Mouse (Mus musculus): ENCODE measurements at regions not wholly inside any gene's neighbourhood (a gene's known extent, or its start where the extent isn't known, plus 50 kb on each side); places are given as distances from the start of the nearest gene placed in this dataset.

DNA sequence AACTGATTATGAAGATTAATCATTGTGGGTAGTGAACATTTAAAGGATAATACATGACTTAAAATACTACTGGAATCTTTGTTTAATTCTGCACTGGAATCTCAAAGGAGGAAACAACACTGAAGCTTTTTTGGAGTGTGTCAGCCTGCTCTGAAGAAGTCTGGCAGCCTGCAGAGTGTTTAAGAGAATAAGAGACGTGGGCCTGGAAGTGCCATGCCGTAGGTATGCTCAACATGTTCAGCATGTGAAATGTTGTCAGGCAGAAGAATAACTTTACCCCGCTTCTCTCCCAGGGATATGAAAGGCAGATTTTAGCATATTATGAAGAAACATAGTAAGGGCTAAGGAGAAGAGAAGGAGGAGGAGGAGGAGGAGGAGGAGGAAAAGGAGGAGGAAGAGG is 189.6 kb upstream of the Nrp1 start:
- Histone ChIP-seq H3K4me2 (no peak overlapping the region), H3K9ac (no peak overlapping the region), H3K27ac (replicated peaks) (no peak overlapping the region), H3K27me3 (no peaks in the 10 kb centered on the region), H3K4me1 (replicated peaks) (no peaks in the 10 kb centered on the region), H3K9me3 (replicated peaks) (no peaks in the 10 kb centered on the region), H3K4me3 (replicated peaks) (no peak overlapping the region), H3K36me3 (replicated peaks) (no peaks in the 10 kb centered on the region)
- WGBS (ENCODE audit: insufficient replicate concordance): 62% methylated on average over 3 of the region's 3 CpGs
- no peak for ATAC-seq (ENCODE audit: insufficient read depth)

DNA sequence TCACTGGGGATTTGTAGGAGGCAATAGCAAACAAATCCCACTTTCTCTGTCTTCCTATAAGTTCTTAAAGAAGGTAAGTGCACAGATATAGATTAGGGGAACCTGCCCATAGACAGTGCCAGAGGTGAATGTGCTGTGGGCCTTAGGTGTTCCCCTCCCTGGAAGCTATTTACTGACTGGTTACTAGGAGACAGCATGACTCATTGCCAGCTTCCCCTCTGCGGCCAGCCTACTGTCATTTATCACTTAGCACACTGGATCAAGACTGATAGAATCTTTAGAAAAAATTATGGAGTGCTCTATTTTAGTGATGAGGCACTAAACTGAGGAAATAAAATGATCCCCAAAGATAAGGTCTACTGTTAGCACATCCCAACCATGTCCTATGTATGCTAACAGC is 187.3 kb upstream of the Nrp1 start:
- Histone ChIP-seq H3K27me3 (no peaks in the 10 kb centered on the region), H3K36me3 (replicated peaks) (no peaks in the 10 kb centered on the region), H3K9me3 (replicated peaks) (no peaks in the 10 kb centered on the region), H3K27ac (replicated peaks) (no peak overlapping the region), H3K4me3 (replicated peaks) (no peak overlapping the region), H3K9ac (no peak overlapping the region), H3K4me2 (no peak overlapping the region), H3K4me1 (replicated peaks) (no peaks in the 10 kb centered on the region)
- no peak for ATAC-seq (ENCODE audit: insufficient read depth)
- 11% methylated on average over 1 of the region's 1 CpGs for WGBS (ENCODE audit: insufficient replicate concordance)

DNA sequence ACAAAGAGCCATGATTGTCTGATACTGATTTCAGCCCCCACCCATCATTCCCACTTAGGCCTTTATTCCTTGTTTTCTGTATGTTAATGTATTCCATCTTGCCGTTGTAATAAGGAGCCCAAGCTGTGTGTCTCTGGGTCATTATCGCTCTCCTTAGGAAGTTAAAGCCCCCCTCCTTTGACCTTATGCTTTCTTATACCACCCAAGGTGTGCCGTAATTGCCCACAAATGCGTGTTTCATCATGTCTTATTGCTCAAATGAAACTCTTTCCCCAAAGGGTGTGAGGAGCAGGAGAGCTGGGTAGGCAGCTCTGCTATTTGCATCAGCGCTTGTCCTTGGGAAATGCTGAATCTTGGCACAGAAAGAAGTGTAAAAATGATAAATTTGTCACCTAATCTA is 178.2 kb upstream of the Nrp1 start:
- ATAC-seq (ENCODE audit: insufficient read depth): no peak
- H3K27ac ChIP-seq (replicated peaks): no peak overlapping the region
- no peak overlapping the region for H3K4me2 ChIP-seq
- no peaks in the 10 kb centered on the region for H3K36me3 ChIP-seq (replicated peaks)
- H3K27me3 ChIP-seq: no peaks in the 10 kb centered on the region
- H3K9me3 ChIP-seq (replicated peaks): no peaks in the 10 kb centered on the region
- WGBS (ENCODE audit: insufficient replicate concordance): 65% methylated on average over 5 of the region's 5 CpGs
- no peaks in the 10 kb centered on the region for H3K4me1 ChIP-seq (replicated peaks)
- no peak overlapping the region for H3K4me3 ChIP-seq (replicated peaks)
- no peak overlapping the region for H3K9ac ChIP-seq

DNA sequence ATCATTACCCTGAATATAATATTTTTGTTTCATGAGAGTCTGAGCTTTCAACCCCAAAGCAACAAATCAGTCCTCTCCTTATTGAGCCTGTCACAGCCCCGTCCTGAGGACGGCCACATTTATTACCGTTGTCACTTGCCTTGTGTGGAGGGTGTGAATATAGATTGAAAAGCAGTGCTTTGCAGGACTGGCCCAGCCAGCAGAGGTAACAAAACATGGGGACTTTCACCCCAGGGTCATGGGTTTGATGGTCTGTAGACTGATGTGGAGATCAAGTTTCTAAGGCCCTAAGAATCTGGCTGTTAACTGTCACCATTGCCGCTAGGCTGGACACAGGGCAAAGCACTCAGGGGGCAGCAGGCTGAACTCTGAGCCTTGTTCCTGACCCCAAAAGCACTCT is 175.3 kb upstream of the Nrp1 start:
- H3K9ac ChIP-seq: no peak overlapping the region
- H3K27me3 ChIP-seq: no peaks in the 10 kb centered on the region
- no peak overlapping the region for H3K27ac ChIP-seq (replicated peaks)
- H3K9me3 ChIP-seq (replicated peaks): no peaks in the 10 kb centered on the region
- no peak for ATAC-seq (ENCODE audit: insufficient read depth)
- WGBS (ENCODE audit: insufficient replicate concordance): 56% methylated on average over 4 of the region's 4 CpGs
- no peaks in the 10 kb centered on the region for H3K4me1 ChIP-seq (replicated peaks)
- H3K36me3 ChIP-seq (replicated peaks): no peaks in the 10 kb centered on the region
- H3K4me3 ChIP-seq (replicated peaks): no peak overlapping the region
- no peak overlapping the region for H3K4me2 ChIP-seq

DNA sequence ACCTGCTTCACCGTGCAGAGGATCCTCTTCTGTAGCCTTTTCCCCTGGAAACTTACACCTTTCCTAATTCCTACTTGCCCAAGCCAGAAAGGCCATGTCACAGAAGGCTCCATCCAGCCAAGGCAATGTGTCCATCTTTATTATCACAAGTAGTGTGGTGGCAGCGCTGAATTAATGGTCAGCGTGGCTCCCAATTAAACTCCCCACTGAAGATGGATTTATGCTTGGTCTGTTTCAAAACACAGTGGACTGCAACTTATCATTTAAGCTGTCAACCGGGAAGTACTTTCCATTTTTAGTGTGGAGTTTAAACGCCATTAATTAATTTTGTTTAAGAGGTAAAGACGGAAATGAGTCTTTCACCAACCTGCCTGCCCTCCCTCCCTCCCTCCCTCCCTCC is 170.1 kb upstream of the Nrp1 start:
- no peaks in the 10 kb centered on the region for H3K27me3 ChIP-seq
- H3K4me1 ChIP-seq (replicated peaks): no peaks in the 10 kb centered on the region
- 59% methylated on average over 6 of the region's 6 CpGs for WGBS (ENCODE audit: insufficient replicate concordance)
- no peaks in the 10 kb centered on the region for H3K36me3 ChIP-seq (replicated peaks)
- H3K27ac ChIP-seq (replicated peaks): no peak overlapping the region
- H3K9ac ChIP-seq: no peak overlapping the region
- H3K4me3 ChIP-seq (replicated peaks): no peak overlapping the region
- H3K9me3 ChIP-seq (replicated peaks): no peaks in the 10 kb centered on the region
- H3K4me2 ChIP-seq: no peak overlapping the region
- ATAC-seq (ENCODE audit: insufficient read depth): no peak

DNA sequence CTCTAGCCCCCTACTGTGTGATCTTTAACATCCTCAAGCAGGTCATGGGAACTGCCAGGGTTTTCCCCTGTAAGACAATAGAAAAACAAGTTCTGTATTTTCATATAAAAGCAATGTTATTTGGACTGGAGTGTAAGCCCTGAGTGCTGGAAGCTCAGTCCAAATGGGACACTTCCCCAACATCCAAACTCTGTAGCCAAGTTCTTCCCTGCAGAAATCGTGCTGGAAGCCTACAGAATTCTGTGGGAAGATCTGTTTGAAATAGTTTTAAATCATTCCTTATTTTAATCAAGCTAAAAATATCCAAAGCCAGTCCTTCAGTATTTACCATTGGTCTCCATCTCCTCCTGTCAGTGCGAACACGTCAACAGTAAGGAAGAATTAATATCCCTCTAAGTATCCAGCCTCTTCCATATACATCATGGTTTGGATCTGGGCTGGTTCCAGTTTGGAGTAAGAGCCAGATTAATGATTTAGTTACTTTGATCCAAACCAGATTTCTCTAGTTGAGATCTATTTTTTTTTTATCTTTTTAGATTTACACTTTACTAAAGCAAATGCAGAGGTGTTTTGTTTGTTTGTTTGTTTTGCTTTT is 165.0 kb upstream of the Nrp1 start:
- no peaks in the 10 kb centered on the region for H3K4me1 ChIP-seq (replicated peaks)
- ATAC-seq (ENCODE audit: insufficient read depth): no peak
- H3K27ac ChIP-seq (replicated peaks): no peak overlapping the region
- no peaks in the 10 kb centered on the region for H3K9me3 ChIP-seq (replicated peaks)
- 50% methylated on average over 3 of the region's 3 CpGs for WGBS (ENCODE audit: insufficient replicate concordance)
- no peaks in the 10 kb centered on the region for H3K27me3 ChIP-seq
- H3K4me3 ChIP-seq (replicated peaks): no peak overlapping the region
- H3K36me3 ChIP-seq (replicated peaks): no peaks in the 10 kb centered on the region
- H3K9ac ChIP-seq: no peak overlapping the region
- H3K4me2 ChIP-seq: no peak overlapping the region

DNA sequence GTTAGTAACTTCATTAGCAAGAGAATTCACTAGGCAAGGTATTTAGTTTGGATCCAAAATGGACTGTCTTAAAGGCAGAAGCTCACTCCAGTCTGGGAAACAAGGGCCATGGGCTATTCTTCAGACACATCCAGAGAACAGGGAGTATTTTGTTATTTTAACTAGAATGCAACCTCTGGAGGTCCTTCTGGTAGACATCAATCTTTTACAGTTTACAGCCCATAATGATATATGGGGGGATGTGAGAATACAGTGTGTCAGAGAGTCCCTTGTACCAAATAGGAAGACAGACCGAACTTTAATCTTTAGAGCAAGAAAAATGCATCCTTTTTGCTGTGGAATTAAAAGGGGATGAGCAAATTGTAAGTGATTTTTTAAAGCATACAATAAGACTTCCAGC is 157.6 kb upstream of the Nrp1 start:
- H3K4me2 ChIP-seq: no peak overlapping the region
- 48% methylated on average over 1 of the region's 1 CpGs for WGBS (ENCODE audit: insufficient replicate concordance)
- ATAC-seq (ENCODE audit: insufficient read depth): no peak

DNA sequence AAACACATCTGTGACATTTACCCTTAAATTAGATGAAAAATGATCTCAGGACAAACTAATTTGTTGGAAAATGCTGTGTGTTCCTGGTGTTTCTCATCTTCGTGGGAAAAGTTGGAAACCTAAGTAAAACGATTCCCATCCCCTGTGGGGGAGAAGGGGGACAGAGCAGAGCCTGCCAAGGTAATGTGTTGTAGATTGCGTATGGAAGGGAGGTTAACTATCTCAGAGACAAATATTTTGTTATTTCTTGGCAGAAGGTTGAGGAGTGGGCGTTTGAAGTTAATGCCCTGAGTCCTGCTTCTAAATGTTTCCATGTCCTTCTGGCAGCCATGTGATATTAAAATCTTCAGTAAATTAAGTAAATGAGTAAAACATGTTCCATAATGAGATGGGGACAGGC is 156.8 kb upstream of the Nrp1 start:
- H3K4me2 ChIP-seq: no peak overlapping the region
- 45% methylated on average over 4 of the region's 4 CpGs for WGBS (ENCODE audit: insufficient replicate concordance)
- ATAC-seq (ENCODE audit: insufficient read depth): no peak
- H3K9me3 ChIP-seq (replicated peaks): no peaks in the 10 kb centered on the region
- no peaks in the 10 kb centered on the region for H3K4me1 ChIP-seq (replicated peaks)
- H3K9ac ChIP-seq: no peak overlapping the region
- no peak overlapping the region for H3K27ac ChIP-seq (replicated peaks)
- no peaks in the 10 kb centered on the region for H3K36me3 ChIP-seq (replicated peaks)
- no peaks in the 10 kb centered on the region for H3K27me3 ChIP-seq
- H3K4me3 ChIP-seq (replicated peaks): no peak overlapping the region

More for the DNA sequence above, 157.6 kb upstream of the Nrp1 start:
- Histone ChIP-seq H3K9ac (no peak overlapping the region), H3K27ac (replicated peaks) (no peak overlapping the region), H3K4me1 (replicated peaks) (no peaks in the 10 kb centered on the region), H3K36me3 (replicated peaks) (no peaks in the 10 kb centered on the region), H3K27me3 (no peaks in the 10 kb centered on the region), H3K4me3 (replicated peaks) (no peak overlapping the region), H3K9me3 (replicated peaks) (no peaks in the 10 kb centered on the region)

DNA sequence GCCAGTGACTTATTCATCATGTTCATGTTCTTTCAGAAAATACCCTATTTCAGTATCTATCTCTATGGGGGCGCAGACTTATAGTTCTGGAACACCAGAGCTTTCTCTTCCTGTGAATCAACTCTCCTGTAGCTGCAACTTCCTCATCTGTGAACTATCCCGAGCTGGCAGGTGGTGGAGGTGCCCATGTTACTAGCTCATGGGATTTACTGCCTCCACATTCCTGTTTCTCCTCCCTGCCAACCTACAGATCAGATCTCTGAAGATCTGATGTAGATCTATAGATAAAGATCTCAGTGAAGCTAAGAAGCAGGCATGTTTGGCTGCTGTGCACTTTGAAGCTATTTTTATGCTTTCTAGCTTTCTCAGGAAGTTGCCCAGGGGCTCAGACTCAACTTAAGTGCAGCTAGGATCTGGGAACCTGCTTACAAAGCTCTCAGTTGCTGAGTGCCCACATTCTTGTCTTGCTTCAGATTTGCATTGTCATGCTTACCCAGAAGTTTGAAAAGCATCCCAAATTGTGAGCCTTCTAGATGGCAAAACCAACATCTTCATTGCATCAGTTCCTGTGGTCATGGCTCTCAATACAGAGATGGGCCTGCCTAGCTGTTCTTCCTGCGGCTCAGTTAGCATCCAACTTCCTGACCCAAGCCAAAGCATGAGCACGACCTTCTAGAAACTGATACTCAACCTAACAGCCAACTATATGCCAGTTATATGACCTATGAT is 156.1 kb upstream of the Nrp1 start:
- H3K4me1 ChIP-seq (replicated peaks): no peaks in the 10 kb centered on the region
- WGBS (ENCODE audit: insufficient replicate concordance): 20% methylated on average over 4 of the region's 4 CpGs

DNA sequence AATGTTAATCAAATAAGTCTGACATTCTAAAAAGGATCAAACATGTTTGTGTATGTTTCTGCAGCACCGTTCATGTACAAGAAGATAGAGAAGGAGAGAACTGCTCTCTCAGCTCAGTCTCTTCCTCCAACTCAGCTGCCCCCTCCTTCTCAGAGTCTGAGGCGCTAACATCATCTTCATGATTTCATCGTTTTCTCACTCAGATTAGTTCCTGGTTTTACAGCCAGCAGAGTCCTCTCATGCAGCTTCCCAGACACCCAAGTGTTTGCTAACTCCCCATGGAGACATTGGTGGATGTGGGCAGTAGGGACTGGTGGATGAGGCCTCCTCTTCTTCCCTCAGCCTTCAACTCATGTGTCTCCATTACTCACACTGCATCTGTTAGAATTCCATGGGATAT is 153.6 kb upstream of the Nrp1 start:
- no peak overlapping the region for H3K9ac ChIP-seq
- no peaks in the 10 kb centered on the region for H3K27me3 ChIP-seq
- ATAC-seq (ENCODE audit: insufficient read depth): no peak
- no peak overlapping the region for H3K27ac ChIP-seq (replicated peaks)
- 65% methylated on average over 3 of the region's 3 CpGs for WGBS (ENCODE audit: insufficient replicate concordance)
- no peak overlapping the region for H3K4me2 ChIP-seq
- H3K36me3 ChIP-seq (replicated peaks): no peaks in the 10 kb centered on the region
- no peaks in the 10 kb centered on the region for H3K9me3 ChIP-seq (replicated peaks)
- no peaks in the 10 kb centered on the region for H3K4me1 ChIP-seq (replicated peaks)
- no peak overlapping the region for H3K4me3 ChIP-seq (replicated peaks)

More for the DNA sequence above, 156.1 kb upstream of the Nrp1 start:
- no peaks in the 10 kb centered on the region for H3K9me3 ChIP-seq (replicated peaks)
- H3K36me3 ChIP-seq (replicated peaks): no peaks in the 10 kb centered on the region
- H3K4me3 ChIP-seq (replicated peaks): no peak overlapping the region
- H3K4me2 ChIP-seq: no peak overlapping the region
- ATAC-seq (ENCODE audit: insufficient read depth): 0 out of 2 replicates have a peak, but pooled peaks have one; percentile 12
- no peaks in the 10 kb centered on the region for H3K27me3 ChIP-seq
- no peak overlapping the region for H3K9ac ChIP-seq
- no peak overlapping the region for H3K27ac ChIP-seq (replicated peaks)

DNA sequence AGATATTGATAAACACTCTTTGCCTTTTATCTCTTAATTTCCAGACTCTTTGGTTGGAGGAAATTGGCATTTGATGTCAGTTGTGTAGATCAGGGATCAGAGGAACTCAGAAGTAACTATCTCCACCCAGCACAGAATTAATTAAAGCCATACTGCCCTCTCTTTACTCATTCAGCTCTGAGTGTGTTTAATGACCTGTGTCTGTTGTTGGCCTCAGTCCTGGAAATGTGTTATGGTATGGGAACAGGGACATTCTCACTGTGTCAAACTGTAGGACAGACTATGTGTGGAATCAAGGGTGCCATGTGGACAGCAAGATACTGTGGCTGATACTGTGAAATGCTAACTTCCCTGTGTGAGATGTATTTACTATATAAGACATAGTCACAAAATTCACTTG is 151.3 kb upstream of the Nrp1 start:
- H3K4me3 ChIP-seq (replicated peaks): no peak overlapping the region
- H3K27ac ChIP-seq (replicated peaks): no peak overlapping the region
- no peak for ATAC-seq (ENCODE audit: insufficient read depth)
- H3K4me1 ChIP-seq (replicated peaks): no peaks in the 10 kb centered on the region
- no peaks in the 10 kb centered on the region for H3K9me3 ChIP-seq (replicated peaks)
- H3K27me3 ChIP-seq: no peaks in the 10 kb centered on the region
- no peak overlapping the region for H3K9ac ChIP-seq
- no peaks in the 10 kb centered on the region for H3K36me3 ChIP-seq (replicated peaks)
- H3K4me2 ChIP-seq: no peak overlapping the region

DNA sequence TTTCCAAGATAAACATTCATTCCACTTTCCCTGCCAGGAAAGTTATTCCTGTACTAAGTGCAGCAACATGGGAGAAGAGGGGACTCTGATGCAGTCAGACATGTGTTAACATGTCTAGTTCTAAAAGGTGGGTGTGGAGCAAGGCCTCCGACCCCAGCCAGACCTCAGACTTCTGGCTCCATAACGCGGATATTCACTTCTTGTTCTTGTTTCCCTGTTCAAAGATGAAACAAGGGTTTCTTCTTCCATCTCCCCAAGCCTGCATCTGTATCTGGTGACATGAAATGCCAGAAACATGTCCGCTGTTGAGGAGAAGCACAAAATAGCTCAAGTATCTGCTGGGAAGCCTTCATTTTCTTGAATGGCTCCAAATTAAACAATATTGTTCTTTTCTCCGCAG is 147.6 kb upstream of the Nrp1 start:
- Histone ChIP-seq H3K27me3 (no peaks in the 10 kb centered on the region), H3K27ac (replicated peaks) (no peak overlapping the region), H3K4me1 (replicated peaks) (no peaks in the 10 kb centered on the region), H3K9me3 (replicated peaks) (no peaks in the 10 kb centered on the region), H3K4me2 (no peak overlapping the region), H3K36me3 (replicated peaks) (no peaks in the 10 kb centered on the region), H3K4me3 (replicated peaks) (no peak overlapping the region), H3K9ac (no peak overlapping the region)
- WGBS (ENCODE audit: insufficient replicate concordance): 61% methylated on average over 5 of the region's 5 CpGs
- no peak for ATAC-seq (ENCODE audit: insufficient read depth)

Measured in liver, embryonic 15.5 days (tissue).